Mouse (Mus musculus) heart, embryonic 13.5 days (tissue): ENCODE results near the gene Plxna3. TPM values are rescaled to one million over a fixed set of nuclear protein-coding genes. Genes with fewer than 3 reads are reported as not detected.
A peak's percentile ranks its signal among the peaks of the same experiment; 100 is the strongest.

Source experiments
- ATAC-seq: fragments of 200-750 bp; cut with Nextera tagmentation; 2 replicates; pipeline ENCODE4 v1.8.0; 2017; ENCODE audit warnings: moderate TSS enrichment; ENCODE audit not compliant: insufficient number of reproducible peaks, low FRiP score, low TSS enrichment; ENCODE audit errors: extremely low read depth
- H3K27ac ChIP-seq: fragments of 300-500 bp; sonication (generic); replicated peaks from 2 replicates; pipeline ENCODE4 v1.5.1; 2015; ENCODE audit warnings: moderate library complexity, mild to moderate bottlenecking, inconsistent platforms
- H3K27me3 ChIP-seq: fragments of 300-500 bp; sonication (generic); replicated peaks from 2 replicates; pipeline ENCODE4 v1.6.1; 2015; ENCODE audit warnings: mild to moderate bottlenecking, inconsistent platforms
- H3K36me3 ChIP-seq: fragments of 300-500 bp; sonication (generic); 2 replicates; pipeline ENCODE4 v1.6.1; 2015; ENCODE audit warnings: mild to moderate bottlenecking, inconsistent platforms
- H3K4me1 ChIP-seq: fragments of 300-500 bp; sonication (generic); 2 replicates; pipeline ENCODE4 v1.6.1; 2015; ENCODE audit warnings: inconsistent platforms
- H3K4me2 ChIP-seq: fragments of 300-500 bp; sonication (generic); 2 replicates; pipeline ENCODE4 v1.6.1; 2015; ENCODE audit warnings: inconsistent platforms, mild to moderate bottlenecking, moderate library complexity
- H3K4me3 ChIP-seq: fragments of 300-500 bp; sonication (generic); 2 replicates; pipeline ENCODE4 v1.5.1; 2015; ENCODE audit warnings: moderate library complexity, mild to moderate bottlenecking, inconsistent platforms
- H3K9ac ChIP-seq: fragments of 300-500 bp; sonication (generic); 2 replicates; pipeline ENCODE4 v1.6.1; 2015; ENCODE audit warnings: inconsistent platforms, mild to moderate bottlenecking, moderate library complexity
- H3K9me3 ChIP-seq: fragments of 300-500 bp; sonication (generic); 2 replicates; pipeline ENCODE4 v1.6.1; 2016; ENCODE audit warnings: inconsistent platforms
- WGBS: fragments of 180-500 bp; shearing (Covaris S2); methylation state at CpG from one replicate; pipeline ENCODE4 v1.1.7; 2015; ENCODE audit warnings: mixed read lengths; 5-methylcytosine and 5-hydroxymethylcytosine counted together
- polyA plus RNA-seq: library from polyadenylated mRNA; unstranded; fragments of >200 nt; fragmentation: Nextera tagmentation; extraction: Ambion mirVana; gene quantifications from 2 replicates; pipeline ENCODE4 v1.2.1, GENCODE M21; 2015

Gene Plxna3
- 5.3 and 7.5 TPM in 2 replicates for polyA plus RNA-seq

GRCm38 (mm10) chrX:74328725-74329161 is at the start of gene Plxna3:
Gene Plxna3, plus strand, starts transcription at chrX:74329066.
- H3K4me3 ChIP-seq, result peak within 1 kb of the TSS; percentile 54
- H3K36me3 ChIP-seq, result no peaks in the 10 kb centered on the region
- H3K27me3 ChIP-seq, result no peaks in the 10 kb centered on the region
- H3K27ac ChIP-seq, result peak within 1 kb of the TSS; percentile 70
- 11% methylated on average over 30 of the region's 30 CpGs for WGBS
- ATAC-seq, result peak; percentile 80
- H3K4me1 ChIP-seq, result peaks cover 19% of the 10 kb centered on the region
- H3K9me3 ChIP-seq, result no peaks in the 10 kb centered on the region
- peak within 1 kb of the TSS; percentile 82 for H3K9ac ChIP-seq
- H3K4me2 ChIP-seq, result peak within 1 kb of the TSS; percentile 75

GRCm38 (mm10) chrX:74281041-74281731 is 47.7 kb upstream of the Plxna3 start:
- Histone ChIP-seq H3K36me3 (0 out of 2 replicates have a peak, but pooled peaks cover 3% of the 10 kb centered on the region), H3K27ac (peak overlapping the region; percentile 91), H3K27me3 (no peaks in the 10 kb centered on the region), H3K4me1 (peaks cover 14% of the 10 kb centered on the region), H3K9ac (peak overlapping the region; percentile 83), H3K4me3 (peak overlapping the region; percentile 68), H3K9me3 (no peaks in the 10 kb centered on the region), H3K4me2 (peak overlapping the region; percentile 77)
- 14% methylated on average over 14 of the region's 14 CpGs for WGBS
- no peak for ATAC-seq

GRCm38 (mm10) chrX:74281732-74282394 is 47.0 kb upstream of the Plxna3 start, which contains the start of the genes Taz and Dnase1l1:
Gene Taz, plus strand, starts transcription at chrX:74281912.
Gene Dnase1l1, minus strand, starts transcription at chrX:74282337.
- ATAC-seq, result peak; percentile 81
- peak within 1 kb of the TSS; percentile 77 for H3K4me2 ChIP-seq
- H3K27me3 ChIP-seq, result no peaks in the 10 kb centered on the region
- peak within 1 kb of the TSS; percentile 91 for H3K27ac ChIP-seq
- peak within 1 kb of the TSS; percentile 68 for H3K4me3 ChIP-seq
- peak within 1 kb of the TSS; percentile 83 for H3K9ac ChIP-seq
- WGBS, result 9% methylated on average over 16 of the region's 16 CpGs
- H3K36me3 ChIP-seq, result 0 out of 2 replicates have a peak, but pooled peaks cover 3% of the 10 kb centered on the region
- no peaks in the 10 kb centered on the region for H3K9me3 ChIP-seq
- H3K4me1 ChIP-seq, result peaks cover 14% of the 10 kb centered on the region

GRCm38 (mm10) chrX:74282395-74283091 is 46.3 kb upstream of the Plxna3 start:
- H3K9me3 ChIP-seq, result no peaks in the 10 kb centered on the region
- ATAC-seq, result peak; percentile 65
- peak overlapping the region; percentile 68 for H3K4me3 ChIP-seq
- WGBS, result 15% methylated on average over 39 of the region's 39 CpGs
- peak overlapping the region; percentile 83 for H3K9ac ChIP-seq
- H3K4me2 ChIP-seq, result peak overlapping the region; percentile 77
- H3K27me3 ChIP-seq, result no peaks in the 10 kb centered on the region
- H3K36me3 ChIP-seq, result 0 out of 2 replicates have a peak, but pooled peaks cover 3% of the 10 kb centered on the region
- peak overlapping the region; percentile 91 for H3K27ac ChIP-seq
- peaks cover 14% of the 10 kb centered on the region for H3K4me1 ChIP-seq

- Histone ChIP-seq H3K4me2 (peak overlapping the region; percentile 77), H3K27me3 (no peaks in the 10 kb centered on the region), H3K4me1 (peaks cover 14% of the 10 kb centered on the region), H3K9me3 (no peaks in the 10 kb centered on the region), H3K4me3 (peak overlapping the region; percentile 68), H3K36me3 (peaks cover 6% of the 10 kb centered on the region; the same call in 1 of the 2 replicates), H3K27ac (peak overlapping the region; percentile 91), H3K9ac (peak overlapping the region; percentile 83)
- ATAC-seq, result no peak
- 31% methylated on average over 5 of the region's 5 CpGs for WGBS
Observed at GRCm38 (mm10) chrX:74283092-74283437, 45.8 kb upstream of the Plxna3 start.

- Histone ChIP-seq H3K9ac (no peak overlapping the region), H3K4me3 (no peak overlapping the region), H3K27me3 (no peaks in the 10 kb centered on the region), H3K4me1 (peaks cover 5% of the 10 kb centered on the region; the same call in 1 of the 2 replicates), H3K36me3 (peaks cover 19% of the 10 kb centered on the region), H3K9me3 (no peaks in the 10 kb centered on the region), H3K27ac (no peak overlapping the region), H3K4me2 (no peak overlapping the region)
- 69% methylated on average over 4 of the region's 4 CpGs for WGBS
- no peak for ATAC-seq
Observed at GRCm38 (mm10) chrX:74293431-74293830, 35.4 kb upstream of the Plxna3 start.

GRCm38 (mm10) chrX:74296538-74297448 is 32.1 kb upstream of the Plxna3 start, which contains the start of gene Atp6ap1:
Gene Atp6ap1, plus strand, starts transcription at chrX:74297097.
- 10% methylated on average over 37 of the region's 37 CpGs for WGBS
- ATAC-seq, result peak; percentile 94
- H3K27me3 ChIP-seq, result no peaks in the 10 kb centered on the region

GRCm38 (mm10) chrX:74298348-74298747 is 30.5 kb upstream of the Plxna3 start:
- Histone ChIP-seq H3K4me2 (no peak overlapping the region), H3K4me3 (no peak overlapping the region), H3K9me3 (no peaks in the 10 kb centered on the region), H3K27ac (no peak overlapping the region), H3K27me3 (no peaks in the 10 kb centered on the region), H3K36me3 (peaks cover 45% of the 10 kb centered on the region), H3K9ac (no peak overlapping the region), H3K4me1 (peaks cover 5% of the 10 kb centered on the region; the same call in 1 of the 2 replicates)
- WGBS, result 79% methylated on average over 1 of the region's 1 CpGs
- ATAC-seq, result no peak

More at GRCm38 (mm10) chrX:74296538-74297448, 32.1 kb upstream of the Plxna3 start, which contains the start of gene Atp6ap1:
- peaks cover 5% of the 10 kb centered on the region; the same call in 1 of the 2 replicates for H3K4me1 ChIP-seq
- H3K36me3 ChIP-seq, result peaks cover 30% of the 10 kb centered on the region
- H3K4me2 ChIP-seq, result peak within 1 kb of the TSS; percentile 75
- peak within 1 kb of the TSS; percentile 87 for H3K9ac ChIP-seq
- no peaks in the 10 kb centered on the region for H3K9me3 ChIP-seq
- peak within 1 kb of the TSS; percentile 77 for H3K27ac ChIP-seq
- H3K4me3 ChIP-seq, result peak within 1 kb of the TSS; percentile 71

- Histone ChIP-seq H3K9me3 (no peaks in the 10 kb centered on the region), H3K4me2 (no peak overlapping the region), H3K4me1 (peaks cover 5% of the 10 kb centered on the region; the same call in 1 of the 2 replicates), H3K4me3 (no peak overlapping the region), H3K27me3 (no peaks in the 10 kb centered on the region), H3K27ac (no peak overlapping the region), H3K36me3 (peaks cover 53% of the 10 kb centered on the region), H3K9ac (no peak overlapping the region)
- WGBS, result 68% methylated on average over 3 of the region's 3 CpGs
- ATAC-seq, result no peak
Observed at GRCm38 (mm10) chrX:74299721-74300120, 29.1 kb upstream of the Plxna3 start.
